Mouse (Mus musculus): Measurements from ENCODE around the gene Phf21a.

Gene Phf21a

DNA sequence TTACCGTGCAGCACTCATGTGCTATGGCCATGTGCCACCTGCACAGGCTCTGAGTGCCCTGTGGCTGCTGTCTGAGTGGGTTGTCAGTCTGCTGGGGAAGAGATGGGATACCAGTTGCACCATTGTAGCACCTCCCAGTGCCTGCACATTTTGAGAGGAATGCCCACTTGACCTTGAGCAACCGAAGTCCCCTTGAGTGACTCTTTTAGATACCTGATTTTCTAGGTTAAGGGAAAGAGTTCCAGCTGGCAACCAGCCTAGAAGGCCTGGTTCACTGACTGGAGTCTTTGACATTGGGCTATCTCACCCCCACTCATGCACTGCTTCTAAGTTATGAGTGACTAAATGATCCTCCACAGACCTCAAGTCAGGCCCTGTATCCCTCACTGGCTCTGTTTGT is 266.4 kb downstream of the Phf21a start:
- in situ Hi-C loops (cut with MseI, MboI) = no loop called here

GRCm38 (mm10) chr2:92360186-92360823 is 267.4 kb downstream of the Phf21a start:
- in situ Hi-C loops (cut with MseI, MboI) = no loop called here

DNA sequence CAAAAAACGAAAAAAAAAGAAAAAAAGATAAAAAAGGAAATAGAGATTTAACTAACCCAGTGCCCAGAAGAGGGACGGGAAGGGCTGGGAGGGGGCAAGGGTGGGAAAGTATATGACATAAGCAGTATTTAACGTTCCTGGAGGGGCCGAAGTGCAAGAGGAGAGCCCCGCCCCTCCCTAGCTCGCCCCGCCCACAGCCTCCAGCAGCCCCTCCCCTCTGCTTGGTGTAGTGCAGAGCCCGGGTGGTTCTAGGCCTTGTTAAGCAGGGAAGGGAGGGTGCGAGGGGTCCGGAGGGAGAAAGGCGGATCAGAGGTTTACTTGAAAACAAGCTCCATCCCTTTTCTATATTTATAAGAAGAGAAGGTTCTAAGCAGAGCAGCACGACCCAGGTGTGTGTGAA is 268.0 kb downstream of the Phf21a start:
- in situ Hi-C loops (cut with MseI, MboI) = no loop called here

DNA sequence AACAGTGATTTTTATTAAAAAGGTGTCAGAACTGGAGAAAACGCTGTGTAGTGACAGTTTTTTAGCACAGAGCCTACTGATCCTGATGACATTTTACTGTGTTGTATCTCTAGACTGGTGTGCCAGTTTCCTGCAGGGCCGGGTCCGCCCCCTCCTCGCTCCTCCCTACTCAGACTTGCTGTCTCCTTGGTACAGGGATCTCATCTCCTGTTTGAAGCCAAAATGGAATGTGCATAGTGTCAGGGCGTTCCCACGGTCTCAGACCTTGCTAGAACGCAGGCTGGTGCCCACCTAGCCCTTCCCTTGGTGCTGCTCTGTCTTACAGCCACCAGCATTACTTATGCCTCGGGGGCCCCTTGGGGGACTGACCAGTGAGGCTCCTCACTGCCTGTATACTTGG is 268.9 kb downstream of the Phf21a start:
- in situ Hi-C loops (cut with MseI, MboI) = no loop called here

DNA sequence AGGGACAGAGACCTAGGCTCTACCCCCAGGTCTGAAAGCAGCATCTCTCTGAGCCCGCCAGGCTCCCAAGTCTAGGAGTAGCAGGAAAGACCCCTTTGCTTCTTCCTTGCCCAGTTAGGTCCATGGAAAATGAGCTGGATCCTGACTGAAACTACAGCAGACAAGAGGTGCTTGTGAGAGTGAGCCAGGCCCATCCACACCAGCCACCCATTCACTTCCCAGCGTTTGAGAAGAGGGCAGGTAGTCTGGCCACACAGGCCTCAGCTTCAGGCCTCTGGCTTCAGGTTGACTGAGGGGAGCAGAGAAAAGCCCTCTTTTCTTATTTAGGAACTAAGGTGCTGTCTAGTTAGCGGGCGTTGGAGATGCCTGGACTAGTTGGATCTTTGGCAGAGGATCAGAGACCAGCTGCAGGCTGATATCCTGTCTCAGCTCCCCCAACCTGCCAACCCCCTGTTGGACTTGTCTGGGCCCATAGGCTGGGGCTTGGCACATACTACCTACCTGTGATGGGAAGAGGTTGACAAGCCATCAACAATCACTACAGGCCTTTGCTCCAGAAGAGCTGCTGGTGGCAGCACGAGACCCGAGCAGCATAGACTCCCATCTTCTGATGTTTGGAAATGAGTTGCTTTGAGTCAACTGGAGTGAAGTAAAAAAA is 269.8 kb downstream of the Phf21a start:
- in situ Hi-C loops (cut with MseI, MboI) = no loop called here

GRCm38 (mm10) chr2:92364086-92364485 is 271.2 kb downstream of the Phf21a start:
- in situ Hi-C loops (cut with MseI, MboI) = no loop called here

- in situ Hi-C loops (cut with MseI, MboI) = no loop called here
Measured at GRCm38 (mm10) chr2:92365568-92365967, 272.7 kb downstream of the Phf21a start.

- in situ Hi-C loops (cut with MseI, MboI) = no loop called here
Measured at GRCm38 (mm10) chr2:92367383-92368029, 274.6 kb downstream of the Phf21a start.

GRCm38 (mm10) chr2:92370375-92370774 is 277.5 kb downstream of the Phf21a start:
- in situ Hi-C loops (cut with MseI, MboI) = no loop called here

DNA sequence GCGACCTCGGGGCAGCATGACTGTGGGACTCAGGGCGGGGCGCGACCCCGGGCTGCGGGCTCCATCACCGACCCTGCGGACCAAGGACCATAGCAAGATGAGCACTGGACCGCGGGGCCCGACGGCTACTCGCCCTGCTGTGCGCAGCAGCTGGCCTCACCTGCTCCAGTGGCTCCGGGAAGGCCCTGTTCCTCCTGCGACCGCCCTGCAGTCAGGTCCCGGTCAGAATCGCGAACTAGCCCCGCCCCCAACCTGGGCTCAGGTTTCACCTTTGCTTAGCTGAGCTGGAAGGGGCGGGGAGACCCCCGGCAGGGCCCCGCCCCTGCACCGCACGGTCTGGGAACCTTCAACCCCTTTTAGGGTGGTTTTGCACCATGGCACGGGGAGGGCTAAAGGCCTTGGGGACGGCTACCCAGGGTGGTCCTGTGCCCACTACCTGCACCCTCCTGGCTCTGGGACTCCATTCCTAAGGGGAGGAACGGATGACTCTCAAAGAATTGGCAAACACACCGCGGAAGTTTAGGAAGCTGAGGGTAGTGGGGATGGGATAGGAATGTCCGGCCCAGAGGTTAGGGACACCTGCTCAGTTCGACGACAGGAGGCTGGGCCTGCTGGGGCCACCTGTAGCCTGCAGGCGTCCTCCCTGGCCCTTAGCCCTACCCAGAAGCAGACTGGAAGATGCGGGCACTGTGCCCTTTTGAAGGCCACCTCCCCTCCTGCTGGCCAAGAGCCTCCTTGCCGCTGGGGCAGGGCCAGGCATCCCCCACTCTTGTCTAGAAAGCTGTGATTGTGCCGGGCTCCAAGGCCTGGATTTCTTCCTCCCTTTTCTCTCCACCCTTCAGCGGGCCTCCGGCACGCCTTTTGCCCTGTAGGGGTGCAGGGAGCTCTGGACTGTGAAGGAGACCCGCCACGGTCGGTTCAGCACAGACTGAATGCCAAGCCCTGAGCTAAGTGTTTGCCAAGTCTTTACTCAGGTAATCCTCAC is 278.2 kb downstream of the Phf21a start:
- in situ Hi-C loops (cut with MseI, MboI) = no loop called here

- in situ Hi-C loops (cut with MseI, MboI) = no loop called here
Measured at GRCm38 (mm10) chr2:92371971-92372690, 279.2 kb downstream of the Phf21a start.

DNA sequence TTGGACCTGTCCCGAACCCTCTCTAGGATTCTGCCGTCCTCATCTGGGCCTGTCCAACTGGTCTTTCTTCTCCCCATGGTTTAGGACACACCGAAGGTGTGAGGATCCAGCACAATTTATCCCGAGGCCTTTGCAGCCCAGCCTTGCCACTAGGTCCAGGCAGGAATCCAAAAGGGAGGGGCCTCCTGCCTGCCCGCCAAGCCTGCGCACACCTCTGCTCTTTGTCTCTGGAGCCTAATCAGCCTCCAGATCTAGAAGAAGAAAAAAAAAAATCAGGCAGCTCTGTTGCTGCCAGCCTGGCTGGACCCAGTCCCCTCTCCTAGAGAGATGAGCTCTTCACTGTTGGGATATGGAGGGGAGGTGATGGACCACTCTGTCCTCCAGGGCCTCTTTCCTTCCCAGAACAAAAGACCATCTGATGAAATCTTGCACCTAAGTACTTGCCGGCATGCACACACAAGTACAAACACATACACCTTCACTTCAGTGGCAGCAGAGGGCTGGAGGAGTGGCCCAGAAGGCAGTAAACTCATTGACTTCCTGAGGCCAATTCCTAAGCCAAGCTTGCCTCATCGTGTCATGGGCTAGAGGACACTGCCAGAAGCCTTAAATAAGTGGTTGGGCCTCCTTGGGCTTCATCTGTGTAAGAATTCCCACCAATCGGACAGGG is 280.0 kb downstream of the Phf21a start:
- in situ Hi-C loops (cut with MseI, MboI) = no loop called here

- in situ Hi-C loops (cut with MseI, MboI) = no loop called here
Measured at GRCm38 (mm10) chr2:92373437-92373813, 280.5 kb downstream of the Phf21a start.

GRCm38 (mm10) chr2:92374514-92374913 is 281.6 kb downstream of the Phf21a start, which contains the start of the genes Pex16 and Large2:
Gene Pex16 (plus strand): TSS chr2:92374676.
Gene Large2 (minus strand): TSS chr2:92374869.
- in situ Hi-C loops (cut with MseI, MboI) = no loop called here

DNA sequence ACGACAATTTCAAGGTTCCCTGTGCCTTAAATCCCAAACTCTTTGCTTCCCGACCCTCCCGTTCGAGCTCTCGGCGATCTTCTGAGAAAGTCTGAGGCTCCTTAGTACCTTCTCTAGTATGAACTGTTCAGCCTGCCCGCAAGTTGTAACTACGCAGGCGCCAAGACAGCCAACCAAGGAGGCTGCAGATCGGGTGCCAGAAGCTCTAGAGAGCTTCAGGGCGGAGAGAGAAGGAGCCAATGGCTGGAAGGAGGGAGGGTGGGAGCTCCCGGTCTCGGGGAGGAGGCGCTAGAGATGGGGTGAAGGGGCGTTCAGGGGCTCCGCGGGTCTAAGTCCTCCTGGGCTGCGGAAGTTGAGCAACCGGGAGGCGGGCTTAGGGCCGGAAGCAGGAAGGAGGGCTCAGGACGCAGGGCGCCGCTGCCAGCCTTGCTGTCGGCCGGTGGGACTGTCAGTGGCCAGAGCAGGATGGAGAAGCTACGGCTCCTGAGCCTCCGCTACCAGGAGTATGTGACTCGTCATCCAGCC is 282.2 kb downstream of the Phf21a start:
- in situ Hi-C loops (cut with MseI, MboI) = no loop called here

- in situ Hi-C loops (cut with MseI, MboI) = no loop called here
Measured at GRCm38 (mm10) chr2:92375788-92376187, 282.9 kb downstream of the Phf21a start.

DNA sequence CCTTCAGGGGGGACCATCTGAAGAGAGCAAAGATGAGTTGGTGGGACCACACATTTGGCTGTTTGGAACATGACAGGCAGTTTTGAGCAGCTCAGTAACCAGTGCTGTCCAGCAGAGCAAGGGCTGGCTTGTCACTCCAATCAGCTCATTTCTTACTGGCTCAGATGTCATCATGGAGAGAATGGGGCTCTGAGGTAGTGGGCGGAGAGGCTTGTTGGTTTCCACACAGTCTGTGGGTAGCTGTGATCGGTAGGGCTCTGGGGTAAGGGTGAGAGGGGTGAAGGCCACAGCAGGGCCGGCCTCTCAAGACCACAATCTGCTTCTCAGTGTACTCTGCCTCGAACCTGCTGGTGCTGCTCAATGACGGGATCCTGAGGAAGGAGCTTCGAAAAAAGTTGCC is 283.4 kb downstream of the Phf21a start:
- in situ Hi-C loops (cut with MseI, MboI) = no loop called here

GRCm38 (mm10) chr2:92377320-92377719 is 284.4 kb downstream of the Phf21a start:
- in situ Hi-C loops (cut with MseI, MboI) = no loop called here

GRCm38 (mm10) chr2:92379783-92380494 is 287.0 kb downstream of the Phf21a start:
- in situ Hi-C loops (cut with MseI, MboI) = no loop called here
